Comparison of ENCODE assay signal across 8 mouse cellular contexts in genomic region chr3:69861789-69862395, GRCm38 (mm10). TPM values are rescaled to one million over a fixed set of nuclear protein-coding genes. Genes with fewer than 3 reads are reported as not detected.
DNase-seq lines count a peak whose midpoint lies in the region; ATAC-seq lines count a peak whose summit lies in the region.
"Had no signal": no experiment of that assay in that cellular context is flagged by ENCODE, and none has a peak within 500 bp of the region (broad histone marks: within the 10 kb centered on the region; RNA-seq: fewer than 3 reads in every experiment).

No protein-coding gene starts in this region.

- WGBS in neural tube, embryonic 11.5 days: 54% methylated on average over 9 of the region's 9 CpGs
- 62% methylated on average over 9 of the region's 9 CpGs for WGBS in forebrain, embryonic 16.5 days
- WGBS in liver, embryonic 13.5 days (ENCODE audit: insufficient replicate concordance): 36% methylated on average over 9 of the region's 9 CpGs

- H3K9ac ChIP-seq in neural tube, embryonic 11.5 days (ENCODE audit: low read length): no peak overlapping the region
- H3K9ac ChIP-seq in forebrain, embryonic 16.5 days (replicated peaks; ENCODE audit: low read depth, low read length): no peak overlapping the region
- no peak overlapping the region for H3K9ac ChIP-seq in liver, embryonic 13.5 days

- no peak for DNase-seq in neural tube, embryonic 11.5 days (ENCODE audit: low spot score)
- DNase-seq in neural tube, embryonic 10.5 days (ENCODE audit: extremely low spot score, low spot score): no peak
- DNase-seq in liver, embryonic 13.5 days: no peak
- DNase-seq in Muller cell, postnatal 12 days (ENCODE audit: inconsistent ontology term): no peak
- no peak for DNase-seq in adrenal gland, adult 8-10 months
- no peak for DNase-seq in kidney, adult 18-20 months

- H3K4me1 ChIP-seq in neural tube, embryonic 11.5 days (ENCODE audit: control insufficient read depth, insufficient read depth, low read length): no peaks in the 10 kb centered on the region
- H3K4me1 ChIP-seq in forebrain, embryonic 16.5 days (replicated peaks; ENCODE audit: control insufficient read depth, insufficient read depth, low read length): peaks cover 9% of the 10 kb centered on the region
- H3K4me1 ChIP-seq in liver, embryonic 13.5 days (replicated peaks): no peaks in the 10 kb centered on the region; the same call in 1 of the 2 replicates

- H3K4me3 ChIP-seq in neural tube, embryonic 11.5 days (ENCODE audit: low read depth, low read length): no peak overlapping the region
- H3K4me3 ChIP-seq in forebrain, embryonic 16.5 days (replicated peaks; ENCODE audit: low read length): no peak overlapping the region; the same call in 1 of the 2 replicates
- no peak overlapping the region for H3K4me3 ChIP-seq in liver, embryonic 13.5 days (replicated peaks)
- H3K4me3 ChIP-seq: megakaryocyte, embryonic 14.5 days had no signal

- ATAC-seq in neural tube, embryonic 11.5 days (ENCODE audit: insufficient read depth, low FRiP score, low TSS enrichment): no peak
- ATAC-seq in forebrain, embryonic 16.5 days: 0 out of 2 replicates have a peak, but pooled peaks have one; percentile 2
- ATAC-seq in liver, embryonic 13.5 days (ENCODE audit: low read depth): no peak

- no peak overlapping the region for H3K27ac ChIP-seq in neural tube, embryonic 11.5 days (ENCODE audit: low read depth, low read length)
- H3K27ac ChIP-seq in forebrain, embryonic 16.5 days (ENCODE audit: low read length): no peak overlapping the region
- no peak overlapping the region for H3K27ac ChIP-seq in liver, embryonic 13.5 days

- H3K9me3 ChIP-seq in neural tube, embryonic 11.5 days (ENCODE audit: control insufficient read depth, low read length): no peaks in the 10 kb centered on the region
- no peaks in the 10 kb centered on the region for H3K9me3 ChIP-seq in forebrain, embryonic 16.5 days (ENCODE audit: control insufficient read depth, low read length)
- no peaks in the 10 kb centered on the region for H3K9me3 ChIP-seq in liver, embryonic 13.5 days (replicated peaks)

- H3K36me3 ChIP-seq in neural tube, embryonic 11.5 days (ENCODE audit: control insufficient read depth, insufficient read depth, low read length): no peaks in the 10 kb centered on the region
- no peaks in the 10 kb centered on the region for H3K36me3 ChIP-seq in forebrain, embryonic 16.5 days (ENCODE audit: control insufficient read depth, insufficient read depth)
- H3K36me3 ChIP-seq in liver, embryonic 13.5 days: no peaks in the 10 kb centered on the region

- H3K4me2 ChIP-seq in neural tube, embryonic 11.5 days (ENCODE audit: low read depth): peak overlapping the region; percentile 96
- peak overlapping the region; percentile 99 for H3K4me2 ChIP-seq in forebrain, embryonic 16.5 days (ENCODE audit: low read length)
- H3K4me2 ChIP-seq in liver, embryonic 13.5 days: peak overlapping the region; percentile 60; the same call in 1 of the 2 replicates

- peaks cover 9% of the 10 kb centered on the region; the same call in 1 of the 2 replicates for H3K27me3 ChIP-seq in neural tube, embryonic 11.5 days (ENCODE audit: control insufficient read depth, insufficient read depth, low read length)
- no peaks in the 10 kb centered on the region for H3K27me3 ChIP-seq in forebrain, embryonic 16.5 days (replicated peaks; ENCODE audit: control insufficient read depth, insufficient read depth, low read length)
- H3K27me3 ChIP-seq in liver, embryonic 13.5 days: peaks cover 26% of the 10 kb centered on the region

RNA-seq across cellular contexts. Expression of gene Sptssb, which starts 2.2 kb away (rescaled TPM):
- polyA plus RNA-seq in neural tube, embryonic 11.5 days (2014; fragmentation: Nextera tagmentation; extraction: Ambion mirVana): 0.31 and 0.73 TPM in 2 replicates
- polyA plus RNA-seq in forebrain, embryonic 16.5 days (2015; fragmentation: Nextera tagmentation; extraction: Ambion mirVana): 0.18 and 0.40 TPM in 2 replicates
- polyA plus RNA-seq in liver, embryonic 13.5 days (2015; fragmentation: Nextera tagmentation; extraction: Ambion mirVana): 0.50 and 0.85 TPM in 2 replicates
- not detected for total RNA-seq in adrenal gland, adult 8-10 months (2022)
